Mouse (Mus musculus) kidney, embryonic 14.5 days (tissue): ENCODE data around the gene Aplp2. TPM values are rescaled to one million over a fixed set of nuclear protein-coding genes. Genes with fewer than 3 reads are reported as not detected.

Source experiments
- ATAC-seq: fragments of 200-750 bp; cut with Nextera tagmentation; 2 replicates; pipeline ENCODE4 v1.8.0; 2017; ENCODE audit warnings: moderate number of reproducible peaks, mild to moderate bottlenecking, moderate TSS enrichment, moderate library complexity; ENCODE audit not compliant: low FRiP score, low TSS enrichment
- H3K27ac ChIP-seq: fragments of 300-500 bp; sonication (generic); 2 replicates; pipeline ENCODE4 v1.5.1; 2014; ENCODE audit warnings: low read depth, mild to moderate bottlenecking, low read length, moderate library complexity, mixed read lengths
- H3K27me3 ChIP-seq: fragments of 300-500 bp; sonication (generic); 2 replicates; pipeline ENCODE4 v1.6.1; 2014; ENCODE audit warnings: mild to moderate bottlenecking, low read length; ENCODE audit not compliant: control insufficient read depth, insufficient read depth
- H3K36me3 ChIP-seq: fragments of 300-500 bp; sonication (generic); 2 replicates; pipeline ENCODE4 v1.6.1; 2014; ENCODE audit warnings: low read length, mixed read lengths; ENCODE audit not compliant: control insufficient read depth, insufficient read depth
- H3K4me1 ChIP-seq: fragments of 300-500 bp; sonication (generic); 2 replicates; pipeline ENCODE4 v1.6.1; 2014; ENCODE audit warnings: low read length, mixed read lengths; ENCODE audit not compliant: control insufficient read depth, insufficient read depth
- H3K4me2 ChIP-seq: fragments of 300-500 bp; sonication (generic); replicated peaks from 2 replicates; pipeline ENCODE4 v1.6.1; 2014; ENCODE audit warnings: low read depth, mild to moderate bottlenecking, low read length
- H3K4me3 ChIP-seq: fragments of 300-500 bp; sonication (generic); 2 replicates; pipeline ENCODE4 v1.5.1; 2014; ENCODE audit warnings: mild to moderate bottlenecking, low read length
- H3K9ac ChIP-seq: fragments of 300-500 bp; sonication (generic); 2 replicates; pipeline ENCODE4 v1.6.1; 2014; ENCODE audit warnings: low read depth, mild to moderate bottlenecking, low read length, moderate library complexity
- H3K9me3 ChIP-seq: fragments of 300-500 bp; sonication (generic); 2 replicates; pipeline ENCODE4 v1.6.1; 2016; ENCODE audit warnings: low read length; ENCODE audit not compliant: control insufficient read depth
- WGBS: fragments of 180-500 bp; shearing (Covaris S2); extraction: QIAGEN DNeasy Blood & Tissue Kit; methylation state at CpG from one replicate; pipeline ENCODE4 v1.1.7; 2014; 5-methylcytosine and 5-hydroxymethylcytosine counted together
- polyA plus RNA-seq: library from polyadenylated mRNA; unstranded; fragments of >200 nt; fragmentation: Nextera tagmentation; extraction: Ambion mirVana; gene quantifications from 2 replicates; pipeline ENCODE4 v1.2.1, GENCODE M21; 2014

Gene Aplp2
- polyA plus RNA-seq, 1 experiment from 2014 or later = 315 TPM

DNA sequence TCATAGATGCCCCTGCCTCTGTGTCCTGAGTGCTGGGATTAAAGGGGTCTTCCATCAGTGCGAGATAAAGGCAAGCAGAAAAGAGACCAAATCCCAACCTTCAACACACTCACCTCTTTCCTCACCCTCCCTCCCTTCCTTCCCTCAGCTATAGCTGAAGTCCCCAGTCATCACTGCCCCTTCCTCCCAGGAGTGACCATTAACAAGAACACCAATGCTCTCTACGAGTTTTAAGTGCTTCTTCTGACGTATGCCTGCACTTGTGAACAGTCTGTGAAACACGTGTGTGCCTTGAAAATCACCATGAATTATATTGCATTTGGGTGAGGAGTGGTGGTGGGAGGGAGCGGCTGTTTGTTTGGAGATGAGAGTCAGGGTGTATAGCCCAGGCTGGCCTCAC is 24.5 kb upstream of the Aplp2 start:
- Histone ChIP-seq H3K4me1 (peaks cover 4% of the 10 kb centered on the region; the same call in 1 of the 2 replicates), H3K9ac (no peak overlapping the region), H3K27ac (no peak overlapping the region), H3K4me2 (no peak overlapping the region), H3K27me3 (no peaks in the 10 kb centered on the region), H3K36me3 (no peaks in the 10 kb centered on the region), H3K4me3 (no peak overlapping the region), H3K9me3 (no peaks in the 10 kb centered on the region)
- WGBS = 61% methylated on average over 5 of the region's 5 CpGs
- ATAC-seq = no peak

DNA sequence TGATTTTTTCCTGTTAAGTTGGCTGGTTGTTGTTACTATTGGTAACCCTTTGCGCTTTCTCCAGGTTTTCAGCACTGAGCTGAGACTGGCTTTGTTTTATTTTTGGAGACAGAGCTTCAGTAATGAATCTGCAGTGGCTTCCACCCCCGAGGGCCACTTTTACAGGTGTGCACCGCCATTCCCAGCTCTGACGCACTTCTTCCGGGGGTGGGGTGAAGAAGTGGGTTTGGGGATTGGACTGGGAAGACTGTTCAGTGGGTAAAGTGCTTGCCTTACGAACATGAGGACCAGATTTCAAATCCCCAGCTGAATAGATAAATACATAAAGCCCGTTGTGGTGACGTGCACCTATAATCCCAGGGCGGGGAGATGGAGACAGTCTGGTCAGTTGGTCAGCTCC is 23.9 kb upstream of the Aplp2 start:
- H3K36me3 ChIP-seq = no peaks in the 10 kb centered on the region
- peaks cover 4% of the 10 kb centered on the region; the same call in 1 of the 2 replicates for H3K4me1 ChIP-seq
- H3K4me3 ChIP-seq = no peak overlapping the region
- WGBS = 88% methylated on average over 9 of the region's 9 CpGs
- no peak overlapping the region for H3K4me2 ChIP-seq
- no peaks in the 10 kb centered on the region for H3K27me3 ChIP-seq
- H3K27ac ChIP-seq = no peak overlapping the region
- no peak for ATAC-seq
- no peaks in the 10 kb centered on the region for H3K9me3 ChIP-seq
- no peak overlapping the region for H3K9ac ChIP-seq

DNA sequence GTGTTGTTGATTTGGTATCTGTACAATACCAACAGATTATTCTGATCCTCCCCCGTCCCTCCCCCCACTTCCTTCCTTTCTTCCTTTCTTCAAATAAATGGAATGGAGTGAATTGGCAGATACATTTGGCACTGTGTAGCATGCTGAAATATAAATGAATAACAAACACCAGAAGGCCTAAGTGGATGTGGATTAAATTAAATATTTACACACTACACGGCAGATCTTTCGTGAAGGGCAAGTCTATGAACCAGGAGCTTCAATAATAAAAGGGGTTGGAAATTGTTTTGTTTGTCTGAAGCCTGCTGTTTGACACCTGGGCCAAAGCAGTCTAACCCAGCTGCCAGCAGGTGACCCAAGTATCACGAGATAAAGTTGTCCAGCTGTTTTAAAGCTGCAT is 23.4 kb upstream of the Aplp2 start:
- Histone ChIP-seq H3K27me3 (no peaks in the 10 kb centered on the region), H3K4me2 (no peak overlapping the region), H3K4me3 (no peak overlapping the region), H3K9ac (no peak overlapping the region), H3K9me3 (no peaks in the 10 kb centered on the region), H3K36me3 (no peaks in the 10 kb centered on the region), H3K27ac (no peak overlapping the region), H3K4me1 (peaks cover 4% of the 10 kb centered on the region; the same call in 1 of the 2 replicates)
- WGBS = 59% methylated on average over 4 of the region's 4 CpGs
- no peak for ATAC-seq

- H3K4me3 ChIP-seq = no peak overlapping the region
- no peaks in the 10 kb centered on the region; the same call in 1 of the 2 replicates for H3K9me3 ChIP-seq
- 0 out of 2 replicates have a peak, but pooled peaks cover under 1% of the 10 kb centered on the region for H3K4me1 ChIP-seq
- H3K9ac ChIP-seq = no peak overlapping the region
- H3K27ac ChIP-seq = no peak overlapping the region
- no peaks in the 10 kb centered on the region for H3K36me3 ChIP-seq
- no peaks in the 10 kb centered on the region for H3K27me3 ChIP-seq
- no peak overlapping the region for H3K4me2 ChIP-seq
- 54% methylated on average over 8 of the region's 8 CpGs for WGBS
- ATAC-seq = no peak
Measured at GRCm38 (mm10) chr9:31226541-31226940, 14.9 kb upstream of the Aplp2 start.

DNA sequence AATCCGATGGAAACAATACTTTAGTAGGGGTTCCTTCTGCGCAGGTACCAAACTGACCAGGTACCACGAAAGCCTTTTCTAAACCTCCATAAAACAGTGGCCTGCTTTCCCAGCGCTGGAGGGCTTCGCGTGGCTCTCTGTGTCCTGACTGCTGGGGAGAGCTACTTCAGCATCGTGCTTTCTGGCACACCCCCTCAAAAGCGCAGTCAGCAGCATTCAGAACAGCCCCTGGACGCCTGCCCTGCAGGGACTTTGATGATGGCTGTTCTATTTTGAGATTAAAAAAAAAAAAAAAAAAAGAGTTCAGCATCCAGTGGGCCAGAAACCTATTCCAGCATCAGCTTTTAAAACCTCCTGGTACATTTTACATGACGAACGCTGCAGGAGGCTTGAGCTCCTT is 14.2 kb upstream of the Aplp2 start:
- H3K4me1 ChIP-seq = 0 out of 2 replicates have a peak, but pooled peaks cover 4% of the 10 kb centered on the region
- 84% methylated on average over 11 of the region's 11 CpGs for WGBS
- no peaks in the 10 kb centered on the region for H3K27me3 ChIP-seq
- no peak for ATAC-seq
- H3K4me2 ChIP-seq = no peak overlapping the region
- no peaks in the 10 kb centered on the region; the same call in 1 of the 2 replicates for H3K9me3 ChIP-seq
- no peak overlapping the region for H3K27ac ChIP-seq
- H3K9ac ChIP-seq = no peak overlapping the region
- H3K4me3 ChIP-seq = no peak overlapping the region
- no peaks in the 10 kb centered on the region for H3K36me3 ChIP-seq

DNA sequence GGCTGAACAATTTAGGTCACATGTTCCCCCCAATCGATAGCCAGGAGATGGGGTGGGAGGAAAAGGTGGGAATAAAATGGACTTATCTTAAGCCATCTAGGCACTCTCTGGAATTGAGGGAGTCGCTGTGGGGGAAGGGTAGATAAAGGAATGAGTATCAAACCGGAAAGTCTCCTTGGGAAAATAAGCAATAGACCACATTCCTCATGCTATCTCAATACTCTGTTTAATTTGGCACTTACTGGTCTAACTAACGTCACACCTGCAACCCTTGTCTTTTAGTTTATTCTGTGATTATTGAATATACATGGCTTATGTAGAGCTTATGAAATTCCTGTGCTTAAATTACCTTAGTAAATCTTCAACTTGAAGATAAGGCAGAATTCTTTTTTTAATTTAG is 11.9 kb upstream of the Aplp2 start:
- Histone ChIP-seq H3K9ac (no peak overlapping the region), H3K27me3 (no peaks in the 10 kb centered on the region), H3K27ac (no peak overlapping the region), H3K4me3 (no peak overlapping the region), H3K4me1 (0 out of 2 replicates have a peak, but pooled peaks cover 4% of the 10 kb centered on the region), H3K9me3 (no peaks in the 10 kb centered on the region; the same call in 1 of the 2 replicates), H3K4me2 (no peak overlapping the region), H3K36me3 (no peaks in the 10 kb centered on the region)
- WGBS = 79% methylated on average over 4 of the region's 4 CpGs
- ATAC-seq = no peak

GRCm38 (mm10) chr9:31221170-31221569 is 9.6 kb upstream of the Aplp2 start:
- H3K27me3 ChIP-seq = no peaks in the 10 kb centered on the region
- 0 out of 2 replicates have a peak, but pooled peaks cover 4% of the 10 kb centered on the region for H3K4me1 ChIP-seq
- H3K4me3 ChIP-seq = no peak overlapping the region
- no peaks in the 10 kb centered on the region; the same call in 1 of the 2 replicates for H3K9me3 ChIP-seq
- 0 out of 2 replicates have a peak overlapping the region, but pooled peaks have one; percentile 21 for H3K27ac ChIP-seq
- ATAC-seq = no peak
- 24% methylated on average over 10 of the region's 10 CpGs for WGBS
- H3K4me2 ChIP-seq = 0 out of 2 replicates have a peak overlapping the region, but pooled peaks have one; percentile 9
- H3K9ac ChIP-seq = no peak overlapping the region
- no peaks in the 10 kb centered on the region for H3K36me3 ChIP-seq

GRCm38 (mm10) chr9:31217631-31218380 is 6.2 kb upstream of the Aplp2 start:
- ATAC-seq = no peak
- no peaks in the 10 kb centered on the region for H3K27me3 ChIP-seq
- no peaks in the 10 kb centered on the region for H3K36me3 ChIP-seq
- no peak overlapping the region for H3K4me2 ChIP-seq
- no peak overlapping the region for H3K9ac ChIP-seq
- WGBS = 58% methylated on average over 7 of the region's 7 CpGs
- H3K9me3 ChIP-seq = no peaks in the 10 kb centered on the region
- H3K4me1 ChIP-seq = peaks cover 5% of the 10 kb centered on the region; the same call in 1 of the 2 replicates
- no peak overlapping the region for H3K4me3 ChIP-seq
- H3K27ac ChIP-seq = 0 out of 2 replicates have a peak overlapping the region, but pooled peaks have one; percentile 8

DNA sequence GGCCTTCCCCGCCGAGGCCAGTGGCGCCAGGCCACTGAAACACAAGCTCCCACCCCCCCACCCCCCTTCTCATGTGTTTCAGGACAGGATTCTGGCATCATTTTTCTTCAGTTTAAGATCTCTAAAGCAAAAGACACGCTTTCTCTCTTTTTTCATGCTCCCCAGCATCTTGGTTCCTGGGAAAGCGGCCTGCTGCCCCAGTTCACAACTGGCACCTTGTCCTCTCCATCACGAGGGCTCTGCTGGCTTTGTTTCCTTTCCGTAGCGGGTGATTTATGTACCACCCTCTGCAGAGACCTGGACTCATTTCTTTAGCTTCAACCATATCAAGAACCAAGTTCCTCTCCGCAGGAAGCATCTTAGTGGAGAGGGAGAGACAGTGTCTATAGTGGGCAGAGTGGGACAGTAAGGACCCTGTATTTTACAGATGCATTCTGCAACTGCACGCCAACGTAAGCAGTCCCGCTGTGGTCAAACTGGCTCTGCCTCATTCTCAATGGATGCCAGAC is 939 bp upstream of the Aplp2 start:
- Histone ChIP-seq H3K36me3 (no peaks in the 10 kb centered on the region; the same call in 1 of the 2 replicates), H3K9ac (peak overlapping the region; percentile 61; the same call in 1 of the 2 replicates), H3K4me3 (peak overlapping the region; percentile 98), H3K27ac (peak overlapping the region; percentile 89), H3K4me1 (peaks cover 7% of the 10 kb centered on the region; the same call in 1 of the 2 replicates), H3K27me3 (no peaks in the 10 kb centered on the region), H3K4me2 (peak overlapping the region; percentile 86), H3K9me3 (no peaks in the 10 kb centered on the region)
- ATAC-seq = no peak
- 19% methylated on average over 12 of the region's 12 CpGs for WGBS
